ENCODE assay signal across 17 mouse cellular contexts in genomic region chr3:15242388-15242787, GRCm38 (mm10).
DNase-seq lines count a peak whose midpoint lies in the region; ATAC-seq and TF ChIP-seq lines count a peak whose summit lies in the region.
"Had no signal": no experiment of that assay in that cellular context is flagged by ENCODE, and none has a peak within 500 bp of the region (broad histone marks: within the 10 kb centered on the region; RNA-seq: fewer than 3 reads in every experiment).

No protein-coding gene starts in this region.

- no peak overlapping the region for H3K9ac ChIP-seq in MEL (ENCODE audit: control insufficient read depth, low read depth, low read length, poor library complexity, severe bottlenecking)
- no peak overlapping the region for H3K9ac ChIP-seq in heart, embryonic 12.5 days
- H3K9ac ChIP-seq: embryonic facial prominence, embryonic 12.5 days; forebrain, embryonic 15.5 days; hindbrain, embryonic 15.5 days had no signal

- H3K27ac ChIP-seq in MEL (ENCODE audit: control insufficient read depth, low read depth, low read length), result no peak overlapping the region
- no peak overlapping the region for H3K27ac ChIP-seq in heart, embryonic 12.5 days (ENCODE audit: poor library complexity, severe bottlenecking)
- H3K27ac ChIP-seq: embryonic facial prominence, embryonic 12.5 days; forebrain, embryonic 15.5 days; heart, adult 2 months; hindbrain, embryonic 15.5 days had no signal

- TF ChIP-seq RAD21 in MEL (IDR thresholded peaks at IDR 0.05; ENCODE audit: low read depth, low read length), result no peak

- peak; percentile 11 for DNase-seq in urinary bladder, postnatal 14 days (ENCODE audit: low spot score)
- DNase-seq in urinary bladder, adult 18-20 months (ENCODE audit: low spot score in 2 of 2), result no peak
- peak; percentile 41 for DNase-seq in MEL (ENCODE audit: low read depth, low spot score)
- DNase-seq in right cerebral cortex, postnatal 10 days (ENCODE audit: low spot score in 2 of 2), result no peak
- DNase-seq in gastrocnemius, postnatal 14 days, result no peak
- DNase-seq: adrenal gland, adult 8-10 months; adrenal gland, postnatal 36 days; cerebellum, adult 2 months; cerebellum, postnatal 10 days; gastrocnemius, postnatal 10 days; heart, adult 2 months had no signal

- H3K4me3 ChIP-seq in MEL (ENCODE audit: control insufficient read depth in 1 of 2, insufficient read depth in 1 of 2, low read depth in 2 of 2, low read length in 2 of 2), result no peak overlapping the region
- H3K4me3 ChIP-seq in heart, embryonic 12.5 days, result no peak overlapping the region
- H3K4me3 ChIP-seq: embryonic facial prominence, embryonic 12.5 days; forebrain, embryonic 15.5 days; heart, adult 2 months; hindbrain, embryonic 15.5 days had no signal

- peak in 1 of 2 experiments; percentile 44; a peak in 2 of 4 replicates for TF ChIP-seq EP300 in MEL (IDR thresholded peaks at IDR 0.05; ENCODE audit: low read depth in 1 of 2, low read length in 2 of 2)

- intact Hi-C loops in gastrocnemius, postnatal 14 days (cut with DNase I; ENCODE audit: low total_unique reads), result no loop called here

- TF ChIP-seq POLR2A in MEL (IDR thresholded peaks at IDR 0.05; ENCODE audit: control insufficient read depth in 1 of 2, insufficient read depth in 1 of 2, low read depth in 1 of 2, low read length in 2 of 2, poor library complexity in 1 of 2), result no peak

- peaks cover 0 to 2% of the 10 kb centered on the region in 2 experiments for H3K27me3 ChIP-seq in MEL (ENCODE audit: control insufficient read depth in 1 of 2, insufficient read depth in 2 of 2, low read length in 2 of 2)
- no peaks in the 10 kb centered on the region for H3K27me3 ChIP-seq in heart, embryonic 12.5 days (replicated peaks)
- H3K27me3 ChIP-seq: embryonic facial prominence, embryonic 12.5 days; forebrain, embryonic 15.5 days; hindbrain, embryonic 15.5 days had no signal

- no peaks in the 10 kb centered on the region for H3K9me3 ChIP-seq in MEL (replicated peaks; ENCODE audit: insufficient read depth, low read length)
- H3K9me3 ChIP-seq in heart, embryonic 12.5 days (replicated peaks), result no peaks in the 10 kb centered on the region
- H3K9me3 ChIP-seq: embryonic facial prominence, embryonic 12.5 days; forebrain, embryonic 15.5 days; hindbrain, embryonic 15.5 days had no signal

- peaks cover 2 to 7% of the 10 kb centered on the region in 2 experiments; a peak in 3 of 4 replicates for H3K4me1 ChIP-seq in MEL (ENCODE audit: control insufficient read depth in 1 of 2, insufficient read depth in 2 of 2, low read length in 2 of 2)
- H3K4me1 ChIP-seq in heart, embryonic 12.5 days (replicated peaks), result 0 out of 2 replicates have a peak, but pooled peaks cover 3% of the 10 kb centered on the region
- H3K4me1 ChIP-seq: embryonic facial prominence, embryonic 12.5 days; forebrain, embryonic 15.5 days; hindbrain, embryonic 15.5 days had no signal

- H3K36me3 ChIP-seq in MEL (ENCODE audit: control insufficient read depth in 1 of 2, insufficient read depth in 2 of 2, low read length in 2 of 2), result peaks cover 0 to 4% of the 10 kb centered on the region in 2 experiments; a peak in 2 of 4 replicates
- H3K36me3 ChIP-seq in heart, embryonic 12.5 days, result no peaks in the 10 kb centered on the region
- H3K36me3 ChIP-seq: embryonic facial prominence, embryonic 12.5 days; forebrain, embryonic 15.5 days; hindbrain, embryonic 15.5 days had no signal

- ATAC-seq in megakaryocyte, adult 5-6 weeks (ENCODE audit: poor library complexity, severe bottlenecking), result peak; percentile 32
- ATAC-seq in heart, embryonic 12.5 days (ENCODE audit: insufficient number of reproducible peaks, low FRiP score), result no peak
- ATAC-seq: forebrain, embryonic 15.5 days had no signal

- H3K79me2 ChIP-seq in MEL (ENCODE audit: control insufficient read depth, insufficient read depth, low read length, poor library complexity), result no peaks in the 10 kb centered on the region

- no peak for TF ChIP-seq CTCF in MEL (IDR thresholded peaks at IDR 0.05 in 2 of 3, conservative IDR thresholded peaks at IDR 0.05 in 1 of 3; ENCODE audit: control insufficient read depth in 1 of 3, insufficient read depth in 1 of 3, low read depth in 2 of 3, low read length in 3 of 3, poor library complexity in 1 of 3, severe bottlenecking in 1 of 3)

- no peak overlapping the region for H3K4me2 ChIP-seq in heart, embryonic 12.5 days
- H3K4me2 ChIP-seq: embryonic facial prominence, embryonic 12.5 days; forebrain, embryonic 15.5 days; heart, embryonic 11.5 days; hindbrain, embryonic 15.5 days had no signal

TF ChIP-seq in MEL, 35 proteins besides CTCF, POLR2A, EP300 and RAD21:
- 0 out of 2 replicates have a peak, but pooled peaks have one; percentile 8 for TF ChIP-seq ETS1 (IDR thresholded peaks at IDR 0.05; ENCODE audit: low read depth, low read length)
- TF ChIP-seq SIN3A (IDR thresholded peaks at IDR 0.05; ENCODE audit: low read length), result no peak
- peak; percentile 39 for TF ChIP-seq GATA1 (IDR thresholded peaks at IDR 0.05; ENCODE audit: low read depth, low read length)

Comparison
In these comparisons a context has a peak if more than half of its experiments do, and no peak if none do; other contexts are left out.
1. DNase-seq: peak in urinary bladder, postnatal 14 days (single experiment) and MEL (single experiment); none in urinary bladder, adult 18-20 months (0 of 2), right cerebral cortex, postnatal 10 days (0 of 2) and gastrocnemius, postnatal 14 days (single experiment).